Mouse (Mus musculus) liver, embryonic 13.5 days (tissue): Measurements from ENCODE around the gene Uap1l1. TPM values are rescaled to one million over a fixed set of nuclear protein-coding genes. Genes with fewer than 3 reads are reported as not detected.

Experiments
- ATAC-seq: fragments of 200-750 bp; cut with Nextera tagmentation; 2 replicates; pipeline ENCODE4 v1.8.0; 2017; ENCODE audit warnings: low read depth, mild to moderate bottlenecking, moderate number of reproducible peaks, moderate library complexity
- DNase-seq: peaks from one replicate; pipeline ENCODE4 v3.0.0; 2022
- H3K27ac ChIP-seq: fragments of 300-500 bp; sonication (generic); 2 replicates; pipeline ENCODE4 v1.5.1; 2015; ENCODE audit warnings: moderate library complexity, mild to moderate bottlenecking, inconsistent platforms
- H3K27me3 ChIP-seq: fragments of 300-500 bp; sonication (generic); 2 replicates; pipeline ENCODE4 v1.6.1; 2015; ENCODE audit warnings: mild to moderate bottlenecking, inconsistent platforms
- H3K36me3 ChIP-seq: fragments of 300-500 bp; sonication (generic); 2 replicates; pipeline ENCODE4 v1.6.1; 2015; ENCODE audit warnings: mild to moderate bottlenecking, inconsistent platforms
- H3K4me1 ChIP-seq: fragments of 300-500 bp; sonication (generic); replicated peaks from 2 replicates; pipeline ENCODE4 v1.6.1; 2015; ENCODE audit warnings: inconsistent platforms
- H3K4me2 ChIP-seq: fragments of 300-500 bp; sonication (generic); 2 replicates; pipeline ENCODE4 v1.6.1; 2015; ENCODE audit warnings: inconsistent platforms, mild to moderate bottlenecking, moderate library complexity
- H3K4me3 ChIP-seq: fragments of 300-500 bp; sonication (generic); replicated peaks from 2 replicates; pipeline ENCODE4 v1.5.1; 2015; ENCODE audit warnings: mild to moderate bottlenecking, inconsistent platforms
- H3K9ac ChIP-seq: fragments of 300-500 bp; sonication (generic); 2 replicates; pipeline ENCODE4 v1.6.1; 2015; ENCODE audit warnings: mild to moderate bottlenecking, inconsistent platforms
- H3K9me3 ChIP-seq: fragments of 300-500 bp; sonication (generic); replicated peaks from 2 replicates; pipeline ENCODE4 v1.6.1; 2016; ENCODE audit warnings: inconsistent platforms
- WGBS: fragments of 180-500 bp; shearing (Covaris S2); methylation state at CpG from one replicate; pipeline ENCODE4 v1.1.7; 2015; ENCODE audit not compliant: insufficient replicate concordance; 5-methylcytosine and 5-hydroxymethylcytosine counted together
- polyA plus RNA-seq: library from polyadenylated mRNA; unstranded; fragments of >200 nt; fragmentation: Nextera tagmentation; extraction: Ambion mirVana; gene quantifications from 2 replicates; pipeline ENCODE4 v1.2.1, GENCODE M21; 2015

Gene Uap1l1
- polyA plus RNA-seq, 1 experiment from 2014 or later: 13.4 TPM

DNA sequence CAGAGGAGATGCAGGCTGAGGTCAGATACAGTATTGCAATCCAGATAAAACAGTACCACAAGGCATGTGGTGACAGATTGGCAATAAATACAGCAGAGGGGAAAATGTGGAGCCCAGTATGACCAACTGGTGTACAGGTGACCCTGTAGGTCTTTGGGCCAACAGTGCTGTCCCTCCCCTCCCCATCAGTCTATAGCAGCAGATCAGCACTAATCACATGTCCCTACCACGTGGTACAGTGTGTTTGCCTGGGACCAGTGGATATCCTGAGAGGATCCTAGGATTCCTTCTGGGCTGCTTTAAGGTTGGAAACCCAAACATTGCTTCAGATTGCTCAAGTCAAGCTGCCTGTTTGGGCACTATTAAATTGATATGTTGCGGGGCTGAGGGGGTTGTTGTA lies 31.9 kb downstream of the Uap1l1 start:
- Histone ChIP-seq H3K36me3 (peaks cover 50% of the 10 kb centered on the region), H3K4me2 (peak overlapping the region; percentile 91), H3K9ac (peak overlapping the region; percentile 85), H3K9me3 (no peaks in the 10 kb centered on the region), H3K27ac (peak overlapping the region; percentile 72; the same call in 1 of the 2 replicates), H3K27me3 (no peaks in the 10 kb centered on the region), H3K4me1 (peaks cover 30% of the 10 kb centered on the region), H3K4me3 (peak overlapping the region; percentile 88)
- 72% methylated on average over 2 of the region's 2 CpGs for WGBS
- ATAC-seq (no peak), DNase-seq (no peak)

DNA sequence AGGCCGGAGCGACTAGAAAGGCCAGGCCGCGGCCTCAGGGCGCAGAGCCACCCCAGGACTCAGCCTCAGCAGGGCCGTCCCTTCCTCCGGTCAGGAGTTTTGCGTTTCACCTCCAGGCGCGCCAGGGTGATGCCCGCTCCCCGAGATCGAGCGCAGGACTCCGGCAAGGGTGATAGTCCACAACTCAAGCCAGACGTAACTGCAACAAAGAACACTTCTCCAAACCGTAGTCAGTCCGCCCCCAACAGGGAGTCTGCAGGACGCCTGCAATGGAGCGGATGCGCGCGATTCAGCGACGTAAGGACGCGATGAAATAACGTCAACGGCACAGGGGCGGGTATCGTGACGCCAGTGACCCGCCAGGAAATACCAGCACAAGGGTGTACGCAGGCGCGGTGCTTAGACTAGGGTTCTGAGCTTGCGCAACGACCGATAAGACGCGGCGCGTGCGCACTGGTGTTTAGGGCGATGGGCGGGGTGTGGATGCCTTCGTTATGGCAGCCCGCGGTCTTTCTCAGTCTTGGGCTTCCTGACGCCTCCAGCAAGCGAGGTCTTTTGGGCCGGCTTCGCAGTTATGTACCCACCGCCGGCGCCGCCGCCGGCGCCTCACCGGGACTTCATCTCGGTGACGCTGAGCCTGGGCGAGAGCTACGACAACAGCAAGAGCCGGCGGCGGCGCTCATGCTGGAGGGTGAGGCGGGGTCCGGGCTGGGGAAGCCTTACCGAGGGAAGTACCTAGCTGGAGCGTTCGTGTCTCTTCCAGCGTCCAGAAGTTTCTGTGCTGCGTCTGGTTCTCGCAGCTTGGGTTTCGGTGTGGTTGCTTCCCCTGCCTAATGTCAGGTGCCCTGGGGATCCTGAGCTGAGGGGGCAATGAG lies 33.0 kb downstream of the Uap1l1 start, which contains the start of gene Man1b1:
Gene Man1b1 (plus strand): TSS at position 53 of the 875 bp plus-strand sequence.
- Histone ChIP-seq H3K9me3 (no peaks in the 10 kb centered on the region), H3K27me3 (no peaks in the 10 kb centered on the region), H3K36me3 (peaks cover 40% of the 10 kb centered on the region), H3K4me1 (peaks cover 30% of the 10 kb centered on the region), H3K27ac (peak within 1 kb of the TSS; percentile 84), H3K4me2 (peak within 1 kb of the TSS; percentile 91), H3K9ac (peak within 1 kb of the TSS; percentile 92), H3K4me3 (peak within 1 kb of the TSS; percentile 88)
- WGBS: under 1% methylated on average over 78 of the region's 78 CpGs
- DNase-seq: peak; percentile 99
- ATAC-seq: peak; percentile 97

- ATAC-seq (no peak), DNase-seq (no peak)
- peak overlapping the region; percentile 92 for H3K9ac ChIP-seq
- H3K27me3 ChIP-seq: no peaks in the 10 kb centered on the region
- 42% methylated on average over 9 of the region's 9 CpGs for WGBS
- H3K9me3 ChIP-seq: no peaks in the 10 kb centered on the region
- 0 out of 2 replicates have a peak overlapping the region, but pooled peaks have one; percentile 84 for H3K27ac ChIP-seq
- peaks cover 30% of the 10 kb centered on the region for H3K4me1 ChIP-seq
- peak overlapping the region; percentile 88 for H3K4me3 ChIP-seq
- H3K36me3 ChIP-seq: peaks cover 29% of the 10 kb centered on the region
- H3K4me2 ChIP-seq: peak overlapping the region; percentile 91
These were observed 34.0 kb downstream of the Uap1l1 start for GRCm38 (mm10) chr2:25331470-25331869.

- no peak overlapping the region for H3K9ac ChIP-seq
- H3K4me2 ChIP-seq: no peak overlapping the region
- no peaks in the 10 kb centered on the region for H3K36me3 ChIP-seq
- WGBS: 31% methylated on average over 7 of the region's 7 CpGs
- DNase-seq (peak; percentile 23), ATAC-seq (no peak)
- H3K4me1 ChIP-seq: peaks cover 13% of the 10 kb centered on the region
- no peaks in the 10 kb centered on the region for H3K9me3 ChIP-seq
- H3K4me3 ChIP-seq: no peak overlapping the region
- H3K27ac ChIP-seq: no peak overlapping the region
- 0 out of 2 replicates have a peak, but pooled peaks cover 3% of the 10 kb centered on the region for H3K27me3 ChIP-seq
These were observed 37.0 kb downstream of the Uap1l1 start for GRCm38 (mm10) chr2:25328440-25328839.

DNA sequence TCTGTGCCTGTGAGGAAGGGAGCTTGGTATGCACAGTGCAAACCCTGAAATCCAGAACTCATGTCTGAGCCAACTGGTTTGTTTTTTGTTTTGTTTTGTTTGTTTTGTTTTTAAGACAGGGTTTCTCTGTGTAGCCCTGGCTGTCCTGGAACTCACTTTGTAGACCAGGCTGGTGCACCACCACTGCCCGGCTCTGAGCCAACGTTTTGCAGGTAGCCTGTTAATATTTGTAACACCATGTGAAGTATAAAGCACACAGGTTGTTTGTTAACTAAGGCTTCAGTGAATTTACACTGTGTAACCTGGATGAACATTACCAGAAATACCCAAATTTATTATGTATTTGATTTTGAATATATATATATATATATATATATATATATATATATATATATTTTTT lies 39.4 kb downstream of the Uap1l1 start:
- DNase-seq (no peak), ATAC-seq (no peak)
- Histone ChIP-seq H3K4me2 (no peak overlapping the region), H3K4me3 (no peak overlapping the region), H3K4me1 (peaks cover under 1% of the 10 kb centered on the region), H3K27ac (no peak overlapping the region), H3K9me3 (no peaks in the 10 kb centered on the region), H3K36me3 (no peaks in the 10 kb centered on the region), H3K27me3 (peaks cover 13% of the 10 kb centered on the region), H3K9ac (no peak overlapping the region)
- 75% methylated on average over 2 of the region's 2 CpGs for WGBS

DNA sequence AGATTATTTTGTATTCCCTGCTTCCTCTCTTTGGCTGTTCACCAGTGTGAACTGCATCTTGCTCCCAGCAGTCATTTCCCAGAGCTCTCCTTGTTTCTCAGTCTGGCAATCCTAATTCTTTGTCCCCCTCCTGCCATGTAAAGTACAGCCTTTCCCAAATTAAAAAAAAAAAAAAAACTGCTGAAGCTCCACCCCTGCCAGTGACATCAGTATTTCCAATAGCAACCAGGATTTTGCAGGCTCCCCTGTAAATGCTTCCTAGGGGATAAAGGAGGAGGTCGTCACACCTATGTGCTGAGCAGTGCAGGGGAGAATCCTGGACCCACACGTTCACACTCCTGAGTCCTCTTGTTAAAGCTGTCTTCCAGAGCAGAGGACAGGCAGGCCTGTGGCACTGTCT lies 45.4 kb downstream of the Uap1l1 start:
- Histone ChIP-seq H3K9ac (no peak overlapping the region), H3K4me1 (peaks cover 9% of the 10 kb centered on the region), H3K4me2 (no peak overlapping the region), H3K27ac (no peak overlapping the region), H3K27me3 (peaks cover 68% of the 10 kb centered on the region), H3K4me3 (no peak overlapping the region), H3K9me3 (no peaks in the 10 kb centered on the region), H3K36me3 (no peaks in the 10 kb centered on the region)
- no peak for ATAC-seq
- WGBS: 18% methylated on average over 2 of the region's 2 CpGs
- DNase-seq: no peak

DNA sequence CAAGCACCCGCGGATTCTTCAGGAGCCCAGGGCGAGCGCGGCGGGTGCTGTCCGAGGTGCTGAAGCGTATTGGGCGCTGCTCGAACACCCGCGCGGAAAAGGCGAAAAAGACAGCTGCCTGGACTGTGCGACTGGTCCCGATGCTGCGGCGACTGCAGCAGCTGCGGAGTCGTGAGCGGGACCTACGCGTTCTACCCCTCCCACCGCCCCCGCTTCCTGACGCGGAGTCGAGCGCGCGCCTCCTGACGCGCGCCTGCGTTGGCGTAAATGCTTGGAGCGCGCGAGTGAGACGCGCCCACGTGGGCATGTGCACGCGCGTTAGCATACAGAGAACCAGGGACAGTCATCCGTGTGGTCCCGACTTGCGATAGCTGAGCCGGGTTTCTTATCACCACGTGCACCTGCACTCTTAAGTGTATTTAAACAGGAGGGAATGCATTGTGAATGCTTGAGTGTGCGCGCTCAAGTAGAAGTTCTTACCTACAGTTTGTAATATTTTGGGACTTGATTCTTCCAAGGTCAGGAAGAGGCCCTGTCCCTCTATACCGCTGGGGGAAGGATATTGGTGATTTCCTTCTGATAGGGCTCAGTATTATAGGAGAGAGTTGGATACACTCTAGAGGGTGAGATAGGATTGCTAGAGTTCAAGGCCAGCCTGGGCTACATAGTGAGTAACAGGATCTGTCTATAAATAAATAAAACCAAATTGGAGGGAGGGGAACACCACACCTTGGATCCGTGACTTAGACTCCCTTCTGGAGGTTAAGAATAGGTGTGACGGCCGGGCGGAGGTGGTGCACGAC lies 46.3 kb downstream of the Uap1l1 start, which contains the start of gene Grin1:
Gene Grin1 (minus strand): TSS at position 217 of the 803 bp plus-strand sequence.
- H3K9ac ChIP-seq: no peak within 1 kb of the TSS
- peak within 1 kb of the TSS; percentile 52 for H3K4me2 ChIP-seq
- DNase-seq (peak; percentile 46), ATAC-seq (peak; percentile 36; the same call in 1 of the 2 replicates)
- H3K36me3 ChIP-seq: no peaks in the 10 kb centered on the region
- no peak within 1 kb of the TSS for H3K27ac ChIP-seq
- no peaks in the 10 kb centered on the region for H3K9me3 ChIP-seq
- peaks cover 9% of the 10 kb centered on the region for H3K4me1 ChIP-seq
- H3K27me3 ChIP-seq: peaks cover 72% of the 10 kb centered on the region
- WGBS: 9% methylated on average over 58 of the region's 58 CpGs
- H3K4me3 ChIP-seq: peak within 1 kb of the TSS; percentile 39

DNA sequence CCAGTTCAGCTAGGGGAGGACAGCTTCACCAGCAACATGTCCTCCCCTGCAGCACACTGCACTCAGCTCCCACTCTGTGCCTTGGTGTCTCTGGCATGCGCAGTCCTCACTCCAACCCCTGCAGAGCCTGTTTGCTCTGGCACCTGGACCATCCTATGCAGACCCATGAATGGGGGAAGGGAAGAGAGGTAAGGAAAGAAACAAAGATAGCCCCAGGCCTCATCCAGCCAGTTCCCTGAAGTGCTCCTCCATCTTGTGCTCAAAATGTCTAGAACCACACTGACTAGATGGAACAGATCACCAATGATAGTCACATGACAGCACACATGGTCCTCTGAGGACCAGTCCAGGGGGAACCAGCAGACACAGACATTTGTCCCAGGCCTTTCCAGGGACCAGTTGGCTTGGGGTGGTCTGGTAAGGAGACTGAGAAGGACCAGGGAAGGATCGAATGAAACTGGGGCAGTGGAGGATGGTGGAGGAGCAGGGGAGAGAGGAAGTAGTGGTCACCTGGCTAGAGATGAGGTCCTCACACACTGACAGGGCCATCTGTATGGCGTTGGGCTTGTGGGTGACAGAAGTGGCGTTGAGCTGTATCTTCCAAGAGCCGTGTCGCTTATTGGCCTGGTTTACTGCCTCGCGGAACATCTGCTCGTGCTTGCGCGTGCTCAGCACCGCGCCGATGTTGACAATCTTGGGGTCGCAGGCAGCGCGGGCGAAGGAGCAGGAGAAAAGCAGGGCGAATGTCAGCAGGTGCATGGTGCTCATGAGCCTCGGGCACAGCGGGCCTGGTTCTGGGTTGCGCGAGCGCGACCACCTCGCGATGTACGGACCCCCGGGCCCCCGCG lies 47.1 kb downstream of the Uap1l1 start:
- Histone ChIP-seq H3K27ac (no peak overlapping the region), H3K4me2 (peak overlapping the region; percentile 52), H3K9ac (no peak overlapping the region), H3K27me3 (peaks cover 81% of the 10 kb centered on the region), H3K4me1 (peaks cover 9% of the 10 kb centered on the region), H3K4me3 (peak overlapping the region; percentile 39; the same call in 1 of the 2 replicates), H3K36me3 (no peaks in the 10 kb centered on the region), H3K9me3 (no peaks in the 10 kb centered on the region)
- DNase-seq (no peak), ATAC-seq (no peak)
- WGBS: 7% methylated on average over 31 of the region's 31 CpGs

- no peaks in the 10 kb centered on the region for H3K36me3 ChIP-seq
- H3K27me3 ChIP-seq: peaks cover 97% of the 10 kb centered on the region
- H3K27ac ChIP-seq: no peak overlapping the region
- no peaks in the 10 kb centered on the region for H3K4me1 ChIP-seq
- no peak for DNase-seq
- H3K4me3 ChIP-seq: no peak overlapping the region
- no peak overlapping the region for H3K9ac ChIP-seq
- H3K4me2 ChIP-seq: no peak overlapping the region
- ATAC-seq: no peak
- WGBS: 3% methylated on average over 11 of the region's 11 CpGs
- no peaks in the 10 kb centered on the region for H3K9me3 ChIP-seq
These were observed 54.0 kb downstream of the Uap1l1 start for GRCm38 (mm10) chr2:25311491-25311891.

DNA sequence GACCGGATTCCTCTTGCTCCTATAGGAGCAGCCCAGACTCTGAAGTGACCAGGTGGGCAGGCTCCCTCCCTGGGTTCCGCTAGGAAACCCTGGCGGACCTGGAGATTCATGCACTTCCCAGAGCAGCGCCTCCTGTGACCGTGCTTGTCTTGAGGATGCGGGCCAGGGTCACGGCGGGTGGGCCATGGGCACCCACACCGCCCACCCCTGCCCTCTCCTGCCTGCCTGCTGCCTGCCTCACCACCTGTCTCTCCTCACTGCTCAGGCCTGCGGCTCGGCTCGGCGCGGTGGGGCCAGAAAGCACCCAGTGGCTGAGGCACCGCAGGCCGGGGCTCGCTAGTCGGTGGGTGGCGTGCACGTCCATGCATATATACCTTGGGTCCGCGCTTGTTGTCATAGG lies 54.5 kb downstream of the Uap1l1 start:
- no peaks in the 10 kb centered on the region for H3K9me3 ChIP-seq
- no peak overlapping the region for H3K4me2 ChIP-seq
- no peak overlapping the region for H3K27ac ChIP-seq
- no peaks in the 10 kb centered on the region for H3K4me1 ChIP-seq
- DNase-seq (no peak), ATAC-seq (no peak)
- whole genome bisulfite sequencing: 2% methylated on average over 22 of the region's 22 CpGs
- no peak overlapping the region for H3K9ac ChIP-seq
- peaks cover 97% of the 10 kb centered on the region for H3K27me3 ChIP-seq
- no peak overlapping the region for H3K4me3 ChIP-seq
- no peaks in the 10 kb centered on the region for H3K36me3 ChIP-seq
